Mouse (Mus musculus) testis, adult 2 months (tissue): ENCODE data around the gene Mapk12.

Source experiments
- CTCF ChIP-seq: fragments of 200-500 bp; IDR thresholded peaks from 2 replicates; pipeline ENCODE4 v1.5.1; 2012; ENCODE audit warnings: low read depth, mild to moderate bottlenecking, inconsistent platforms, low read length, moderate library complexity; ENCODE audit not compliant: control insufficient read depth, insufficient read depth, insufficient replicate concordance
- POLR2A ChIP-seq: fragments of 200-500 bp; IDR thresholded peaks from 2 replicates; pipeline ENCODE4 v1.6.1; 2012; ENCODE audit warnings: low read depth, mild to moderate bottlenecking, inconsistent platforms, low read length, moderate library complexity; ENCODE audit not compliant: control insufficient read depth

DNA sequence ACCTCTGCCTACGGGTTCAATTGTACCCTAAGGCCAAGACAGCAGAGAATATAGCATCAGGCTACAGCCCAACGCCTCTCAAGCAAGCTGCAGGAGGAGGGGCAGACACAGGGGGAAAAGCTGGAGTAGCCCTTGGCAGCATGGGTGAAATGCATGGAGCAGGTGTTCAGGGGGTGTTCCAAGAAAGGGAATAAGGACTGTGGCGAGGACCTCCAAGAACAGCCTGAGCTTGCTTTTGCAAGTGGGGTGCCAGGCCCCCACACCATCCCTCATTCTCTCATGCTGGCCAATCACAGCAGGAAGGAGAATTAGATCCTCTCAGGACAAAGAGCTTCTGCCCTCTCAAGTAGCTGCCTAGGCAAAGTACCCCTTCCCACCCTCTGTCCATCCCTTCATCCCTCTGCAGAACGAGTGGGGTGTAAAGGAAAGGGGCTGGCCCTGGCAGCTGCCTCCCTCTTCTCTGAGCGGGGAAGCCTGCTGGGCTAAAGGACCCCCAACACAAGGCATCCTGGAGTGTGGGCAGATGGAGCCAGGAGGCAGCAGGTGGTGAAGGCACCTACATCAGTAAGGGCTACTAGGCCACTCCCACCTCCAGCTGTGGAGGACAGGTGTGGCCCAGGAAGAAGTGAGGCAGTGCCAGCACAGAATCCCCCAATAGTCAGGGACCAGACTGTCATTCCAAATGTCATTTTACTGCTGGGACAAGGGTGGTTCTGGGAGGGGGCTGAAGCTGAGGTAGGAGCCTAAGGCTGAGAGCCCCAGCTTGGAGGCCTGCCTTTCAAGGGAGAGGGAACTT lies 43.8 kb upstream of the Mapk12 start:
- TF ChIP-seq POLR2A (no peak), CTCF (no peak)
